Mouse (Mus musculus) neural tube, embryonic 10.5 days (tissue): ENCODE results near the gene Ang4.
A peak's percentile ranks its signal among the peaks of the same experiment; 100 is the strongest.
"Not testable (repeated sequence)": the region's sequence is repeated elsewhere in the genome, so short reads cannot be mapped to it uniquely, and the experiment has no call there.

Source experiments
- DNase-seq: peaks from one replicate; pipeline ENCODE4 v3.0.0-alpha.2; 2017; ENCODE audit warnings: low spot score; ENCODE audit errors: extremely low spot score

The Ang4 gene

DNA sequence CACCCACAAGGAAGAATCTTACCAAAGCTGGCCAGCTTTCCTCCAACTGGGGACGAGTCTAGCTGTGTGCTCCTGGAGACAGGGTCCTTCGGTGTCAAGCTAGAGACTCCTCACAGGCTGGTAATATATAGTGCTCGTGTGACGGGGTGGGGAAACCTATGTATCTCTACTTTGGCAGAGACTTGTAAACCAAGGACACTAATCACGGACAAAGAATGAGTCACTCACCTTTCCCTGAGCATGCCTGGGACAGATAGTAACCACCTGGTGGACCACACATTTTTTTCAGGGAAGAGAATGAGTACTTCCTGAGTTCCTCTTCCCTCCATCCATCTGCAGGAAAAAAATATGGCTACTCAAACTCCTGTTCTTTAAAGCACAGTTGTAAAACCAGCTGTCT, at the start of gene Ang4:
Ang4 (minus strand) TSS at position 101 of the 400 bp plus-strand sequence.
- no peak for DNase-seq

GRCm38 (mm10) chr14:51799746-51800145, 26.4 kb upstream of the Ang4 start, which contains the start of gene AY358078:
AY358078 (plus strand) TSS chr14:51800046.
- no peak for DNase-seq

GRCm38 (mm10) chr14:51794106-51794505, 20.7 kb upstream of the Ang4 start:
- no peak for DNase-seq

DNA sequence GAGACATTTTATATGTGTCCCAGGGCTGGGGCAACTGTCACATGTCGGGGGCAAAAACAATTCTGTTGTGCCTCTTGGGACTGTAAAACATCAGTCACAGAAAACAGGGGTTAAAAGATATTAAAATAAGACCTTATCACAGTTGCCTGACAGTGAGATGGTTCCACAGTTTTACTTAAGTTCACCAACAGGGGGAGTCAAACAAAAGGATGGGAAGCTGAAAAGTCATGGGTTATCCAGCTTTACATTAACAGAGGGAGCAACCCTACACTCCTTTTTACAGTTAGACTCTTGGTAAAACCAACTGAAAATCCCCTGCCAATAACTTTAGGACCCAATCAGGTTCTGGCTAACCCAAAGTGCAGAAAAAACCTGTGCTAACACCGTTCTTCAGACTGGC, 15.8 kb upstream of the Ang4 start:
- DNase-seq: no peak

GRCm38 (mm10) chr14:51787061-51787460, 13.7 kb upstream of the Ang4 start:
- DNase-seq: no peak

DNA sequence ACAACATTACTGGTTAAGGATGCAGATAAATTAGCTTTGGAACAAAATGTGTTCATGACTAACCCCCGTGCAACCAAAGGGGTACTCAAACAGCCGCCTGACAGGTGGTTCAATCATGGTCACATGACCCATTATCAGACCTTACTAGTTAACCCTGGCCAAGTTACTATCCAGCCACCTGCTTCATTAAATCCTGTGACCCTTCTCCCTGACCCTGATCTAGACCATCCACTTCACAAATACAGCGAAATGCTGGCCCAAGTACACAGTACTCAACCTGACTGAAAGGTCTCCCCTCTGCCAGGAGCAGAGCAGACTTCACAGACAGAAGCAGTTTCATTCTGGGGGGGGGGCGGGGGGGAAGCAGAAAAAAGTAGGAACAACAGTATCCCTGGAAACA, 12.9 kb upstream of the Ang4 start:
- DNase-seq: no peak

DNA sequence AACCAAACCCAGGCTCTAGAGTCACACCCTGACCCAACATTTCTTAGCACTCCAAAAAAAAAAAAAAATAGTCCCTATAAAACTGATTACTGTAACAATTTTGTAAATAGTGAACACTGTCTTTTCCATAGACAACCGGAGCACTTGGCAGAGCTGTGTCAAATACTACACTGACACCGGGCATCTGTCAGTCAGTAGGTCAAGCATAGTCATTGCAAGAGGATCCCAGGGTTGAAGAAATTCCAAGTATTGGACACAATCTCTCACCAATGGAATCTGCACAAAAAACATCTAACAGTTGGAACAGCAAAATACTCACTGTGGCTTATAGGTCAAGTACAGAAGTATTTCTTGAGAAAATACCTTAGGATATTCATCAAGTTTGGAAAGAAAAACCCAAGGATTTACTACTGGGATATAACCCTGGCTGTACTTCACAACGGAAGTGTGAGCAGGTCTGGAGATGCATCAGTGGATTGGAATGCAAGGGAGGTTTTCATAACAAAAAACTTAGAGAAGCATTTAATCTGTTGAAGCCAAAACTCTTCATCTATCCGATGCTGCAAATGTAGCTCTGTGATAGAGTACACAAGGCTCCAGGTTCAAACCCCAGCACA, 5.6 kb upstream of the Ang4 start:
- no peak for DNase-seq

- DNase-seq: no peak
These were observed 4.4 kb upstream of the Ang4 start for GRCm38 (mm10) chr14:51777791-51778190.

- DNase-seq: not testable (repeated sequence)
These were observed 2.0 kb downstream of the Ang4 start for GRCm38 (mm10) chr14:51771378-51771777.

DNA sequence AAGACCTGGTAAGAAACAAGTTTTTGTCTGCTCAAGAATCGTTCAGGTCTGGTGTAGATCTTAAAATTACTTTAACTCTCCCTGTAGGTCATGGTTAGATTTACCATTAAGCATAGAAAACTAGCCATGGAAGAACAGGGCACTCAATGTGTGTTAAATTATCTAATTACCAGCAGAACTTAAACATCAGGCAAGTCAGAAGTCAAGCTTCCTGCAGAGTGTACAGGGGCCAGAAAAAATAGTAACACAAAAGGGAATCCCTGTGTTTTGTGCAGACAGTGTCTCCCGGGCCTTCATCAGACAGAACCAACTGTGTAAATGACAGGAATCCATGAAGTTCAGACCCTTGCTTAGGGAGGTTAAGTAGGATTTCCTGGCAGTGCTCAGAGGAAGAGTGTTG, 17.4 kb downstream of the Ang4 start:
- no peak for DNase-seq

GRCm38 (mm10) chr14:51740347-51741170, 32.8 kb downstream of the Ang4 start:
- peak; percentile 42 for DNase-seq

- DNase-seq: peak; percentile 18
These were observed 34.0 kb downstream of the Ang4 start for GRCm38 (mm10) chr14:51739150-51739993.

DNA sequence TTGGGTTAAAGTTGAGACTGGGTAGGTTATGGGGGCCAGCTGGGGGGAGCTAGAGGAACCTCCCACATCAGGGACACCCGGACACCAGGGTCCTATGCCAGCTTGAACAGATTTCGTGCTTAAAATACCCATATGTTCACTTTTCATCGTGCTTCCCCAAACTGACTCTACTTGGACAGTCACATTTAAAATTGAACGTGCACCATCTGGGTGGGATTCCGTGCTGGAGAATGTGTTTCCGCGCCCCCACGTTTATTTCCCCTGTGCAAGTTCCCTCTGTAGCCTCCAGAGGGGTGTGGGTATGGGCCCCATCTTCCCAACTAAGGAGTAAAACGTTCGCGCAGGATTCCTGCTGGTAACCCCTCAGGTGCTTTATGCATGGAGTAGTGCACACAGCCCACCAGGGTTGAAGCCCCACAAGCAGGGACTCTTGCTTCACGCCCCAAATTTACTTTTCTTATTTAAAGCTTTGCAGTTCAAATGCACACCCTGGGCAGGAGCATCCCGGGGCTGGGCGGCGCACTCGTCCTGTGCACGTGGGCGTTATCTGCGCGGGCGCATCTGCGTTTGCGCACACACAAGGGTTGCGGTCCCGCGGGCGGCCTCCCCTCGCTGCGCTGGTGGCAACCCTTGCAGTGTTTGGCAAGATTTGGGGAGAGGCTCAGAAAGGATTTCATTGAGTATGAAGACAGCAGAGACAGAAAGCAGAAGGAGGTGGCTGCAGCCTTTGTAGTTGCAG, 34.8 kb downstream of the Ang4 start:
- DNase-seq: no peak

- DNase-seq: peak; percentile 13
These were observed 35.4 kb downstream of the Ang4 start for GRCm38 (mm10) chr14:51737967-51738366.

GRCm38 (mm10) chr14:51717083-51717482, 56.3 kb downstream of the Ang4 start, which contains the start of gene Gm5800:
Gm5800 (minus strand) TSS chr14:51717183.
- DNase-seq: no peak
